Mouse (Mus musculus) adrenal gland, postnatal 4 days (tissue): ENCODE measurements at regions not wholly inside any gene's neighbourhood (a gene's known extent, or its start where the extent isn't known, plus 50 kb on each side); places are given as distances from the start of the nearest gene placed in this dataset.

Experiments
- DNase-seq, 2 experiments: peaks; one replicate each; pipeline ENCODE4 v3.0.0; 2021 to 2022; ENCODE audit warnings: low spot score in 2 of 2, mixed read lengths in 2 of 2

DNA sequence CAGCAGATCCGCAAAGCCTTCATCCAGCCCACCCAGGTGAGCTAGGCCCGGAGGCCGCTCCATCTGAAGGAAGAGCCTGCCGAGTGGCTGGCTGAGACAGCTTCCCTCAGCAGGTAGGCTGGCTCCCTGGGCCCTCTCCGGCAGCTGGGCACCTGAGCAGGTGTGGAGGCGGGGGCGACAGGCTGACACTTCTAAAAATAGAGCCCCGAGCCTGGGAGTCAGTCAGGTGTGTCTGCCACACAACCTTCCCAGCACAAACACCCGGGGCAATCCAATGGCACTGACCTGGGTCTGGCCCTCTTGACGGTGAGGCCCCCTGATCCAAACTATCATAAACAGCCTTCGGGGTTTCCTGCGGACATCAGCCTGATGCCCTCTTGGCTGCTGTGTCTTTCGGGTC is 58.5 kb downstream of the Zfp36l2 start:
- DNase-seq, result no peak

DNA sequence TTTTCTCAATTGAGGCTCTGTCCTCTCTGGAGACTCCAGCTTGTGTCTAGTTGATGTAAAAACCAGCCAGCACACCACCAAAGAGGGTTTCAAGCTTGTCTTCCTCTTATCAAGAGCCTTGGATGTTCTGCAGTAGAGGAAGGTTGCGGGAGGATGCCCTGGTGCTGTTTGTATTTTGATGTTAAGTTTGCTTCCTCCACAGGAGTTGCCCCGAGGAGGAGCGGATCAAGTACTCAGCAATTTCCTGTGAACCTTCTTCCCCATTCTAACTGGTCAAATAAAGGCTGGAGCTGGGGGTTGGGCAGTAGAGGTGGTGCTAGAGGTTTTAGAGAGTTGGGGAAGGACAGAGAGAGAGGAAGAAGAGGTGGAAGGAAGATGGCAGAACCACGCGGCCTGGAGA is 59.5 kb downstream of the Zfp36l2 start:
- DNase-seq, result no peak

GRCm38 (mm10) chr17:84126168-84126567 is 61.6 kb downstream of the Zfp36l2 start:
- DNase-seq, result no peak

DNA sequence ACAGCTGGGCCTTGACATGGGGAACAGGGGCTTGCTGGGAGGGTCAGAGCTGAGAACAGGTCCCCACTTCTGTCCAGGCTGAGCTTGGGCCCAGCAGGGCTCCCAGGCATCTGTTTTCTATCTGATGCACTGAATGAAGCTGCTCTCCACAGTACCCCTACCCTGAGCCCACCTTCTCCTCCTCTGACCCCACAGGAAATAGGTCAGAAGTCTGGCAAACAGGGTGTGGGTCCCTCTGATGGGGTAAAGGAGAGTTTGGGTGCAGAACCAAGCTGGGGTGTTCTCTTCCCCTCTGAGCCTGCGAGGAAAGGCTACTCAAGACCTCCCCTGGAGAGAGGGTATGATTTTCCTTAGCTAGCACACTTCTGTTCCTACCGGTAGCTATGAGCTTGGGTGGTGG is 64.6 kb downstream of the Zfp36l2 start:
- DNase-seq, result no peak

- DNase-seq, result no peak
Observed at GRCm38 (mm10) chr17:84122486-84123131, 65.1 kb downstream of the Zfp36l2 start.

DNA sequence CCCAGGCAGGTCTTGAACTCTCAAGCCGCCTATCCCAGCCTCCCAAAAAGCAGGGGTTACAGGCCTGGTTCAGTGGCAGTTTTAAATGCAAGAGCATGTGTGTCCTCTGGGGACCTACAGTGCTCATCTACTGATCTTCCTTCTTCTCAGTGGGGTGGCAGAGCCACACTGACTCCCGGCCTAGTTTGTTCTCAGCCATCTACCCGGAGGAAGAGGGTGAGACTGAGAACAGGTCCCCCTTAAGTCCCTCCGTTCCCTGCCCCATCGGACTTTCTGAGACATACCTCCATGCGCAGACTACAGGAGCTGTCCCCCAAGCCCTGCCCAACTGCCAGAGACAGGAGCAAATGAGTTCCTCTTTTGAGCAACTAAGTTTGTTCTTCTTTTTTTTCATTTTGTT is 66.5 kb downstream of the Zfp36l2 start:
- DNase-seq, result no peak

DNA sequence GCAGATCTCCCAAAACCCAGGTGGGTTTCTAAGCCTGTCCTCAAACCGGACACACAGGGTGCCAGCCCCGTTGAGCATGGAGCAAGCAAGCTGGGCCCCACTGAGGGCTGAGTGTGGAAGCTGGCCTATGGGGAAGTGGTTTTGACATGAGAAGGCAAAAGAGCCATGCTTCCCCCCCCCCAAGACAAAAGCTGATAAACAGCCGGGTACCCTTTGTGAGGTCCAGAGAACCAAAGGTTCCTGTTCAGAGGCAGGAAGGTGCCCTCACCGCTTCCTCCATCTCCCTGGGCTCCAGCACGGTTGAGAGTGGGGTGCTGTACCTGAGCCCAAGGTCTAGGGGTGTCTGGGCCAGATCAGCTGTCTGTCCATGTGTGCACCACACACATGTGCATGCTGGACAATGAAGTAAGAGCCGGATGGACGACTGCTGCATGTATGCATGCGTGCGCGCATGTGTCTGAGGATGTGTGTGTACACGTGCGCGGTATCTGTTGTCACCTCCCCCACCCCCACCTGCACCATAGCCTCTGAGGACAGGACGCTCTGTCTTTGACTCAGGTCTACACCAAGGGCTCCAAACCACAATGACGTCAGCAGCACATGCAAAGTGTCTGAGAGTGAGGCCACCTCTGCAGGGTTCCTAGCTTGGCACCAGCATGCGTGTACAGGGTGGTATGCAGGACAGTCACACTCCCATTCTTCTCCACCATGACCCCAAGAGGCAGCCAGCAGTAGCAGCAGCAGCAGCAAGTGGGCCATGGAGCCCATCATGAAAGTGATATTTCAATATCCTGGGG is 68.3 kb downstream of the Zfp36l2 start:
- DNase-seq, result no peak

- DNase-seq, result no peak
Observed at GRCm38 (mm10) chr17:84118781-84119180, 69.0 kb downstream of the Zfp36l2 start.

DNA sequence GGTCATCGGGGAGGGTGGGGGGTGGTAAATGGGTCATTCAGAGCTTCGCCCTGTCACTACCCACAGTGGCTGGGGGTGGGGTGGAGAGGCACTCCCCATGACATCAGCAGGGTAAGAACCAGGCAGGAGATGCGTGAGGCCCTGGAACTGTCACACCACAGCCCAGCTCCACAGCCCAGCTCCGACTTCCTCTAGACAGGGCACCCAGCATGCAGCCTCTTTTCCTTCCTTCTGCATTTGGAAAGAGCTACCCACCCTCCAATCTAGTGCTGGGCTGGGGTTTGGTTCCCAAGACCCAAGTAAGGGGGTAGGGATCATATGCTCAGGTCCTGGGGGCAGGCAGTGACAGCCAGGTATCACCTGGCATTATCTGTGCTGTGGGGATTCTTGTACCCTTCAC is 69.5 kb downstream of the Zfp36l2 start:
- no peak for DNase-seq

DNA sequence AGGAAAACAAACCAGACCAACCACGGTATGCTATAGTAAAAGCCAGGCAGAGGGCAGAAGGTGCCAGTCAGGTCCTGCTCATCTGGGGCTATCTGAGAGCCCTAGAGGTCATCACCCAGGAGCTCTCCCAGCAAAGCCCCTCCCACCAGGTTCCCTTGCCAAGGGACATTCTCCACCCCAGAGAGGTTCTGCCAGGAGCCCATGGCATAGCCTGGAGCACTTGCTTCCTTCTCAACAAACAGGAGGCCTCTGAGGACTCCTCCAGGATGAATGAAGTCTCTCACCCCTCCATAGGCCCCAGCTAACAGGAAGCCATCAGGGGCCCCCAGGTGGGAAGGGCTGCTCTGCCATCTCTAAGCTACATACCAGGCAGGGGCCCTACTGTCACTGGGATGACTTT is 70.0 kb downstream of the Zfp36l2 start:
- no peak for DNase-seq

GRCm38 (mm10) chr17:84116340-84117279 is 71.1 kb downstream of the Zfp36l2 start:
- no peak for DNase-seq

- no peak for DNase-seq
Observed at GRCm38 (mm10) chr17:84115957-84116339, 71.8 kb downstream of the Zfp36l2 start.

GRCm38 (mm10) chr17:84115133-84115532 is 72.6 kb downstream of the Zfp36l2 start:
- no peak for DNase-seq

DNA sequence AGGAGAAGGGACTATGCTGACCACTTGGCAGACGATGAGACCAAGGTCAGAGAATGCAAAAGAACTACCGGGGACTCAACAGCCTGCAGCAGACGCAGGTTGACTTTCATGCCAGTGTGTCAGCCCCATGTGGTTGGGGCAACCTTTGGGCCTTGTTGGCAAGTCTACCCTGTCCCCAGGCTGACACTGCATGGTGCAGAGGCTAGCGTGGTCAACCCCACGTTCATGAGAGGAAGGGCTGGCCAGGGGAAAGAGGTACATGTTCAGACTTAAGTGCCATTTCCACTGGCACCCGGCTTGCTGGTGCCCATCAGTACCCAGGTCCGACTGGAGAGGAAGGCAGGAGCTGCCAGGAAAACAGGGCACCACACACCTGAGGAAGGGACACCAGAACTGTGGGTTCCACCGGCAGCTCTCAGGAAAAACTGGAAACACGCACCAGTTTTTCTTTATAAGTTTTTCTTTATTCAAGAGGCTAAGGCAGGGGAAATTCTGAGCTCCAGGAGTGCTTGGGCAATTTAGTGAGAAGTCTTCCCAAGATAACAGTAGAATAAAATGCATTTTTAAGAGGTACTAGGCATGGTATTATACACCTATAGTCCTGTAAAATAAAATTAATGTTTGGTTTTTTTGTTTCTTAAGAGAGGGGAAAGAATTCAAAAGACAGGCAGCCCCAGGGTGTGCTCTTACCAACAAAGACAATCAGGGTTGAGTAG is 73.3 kb downstream of the Zfp36l2 start:
- no peak for DNase-seq

GRCm38 (mm10) chr17:84113608-84114278 is 74.0 kb downstream of the Zfp36l2 start:
- DNase-seq, result peak; percentile 85 to 88

DNA sequence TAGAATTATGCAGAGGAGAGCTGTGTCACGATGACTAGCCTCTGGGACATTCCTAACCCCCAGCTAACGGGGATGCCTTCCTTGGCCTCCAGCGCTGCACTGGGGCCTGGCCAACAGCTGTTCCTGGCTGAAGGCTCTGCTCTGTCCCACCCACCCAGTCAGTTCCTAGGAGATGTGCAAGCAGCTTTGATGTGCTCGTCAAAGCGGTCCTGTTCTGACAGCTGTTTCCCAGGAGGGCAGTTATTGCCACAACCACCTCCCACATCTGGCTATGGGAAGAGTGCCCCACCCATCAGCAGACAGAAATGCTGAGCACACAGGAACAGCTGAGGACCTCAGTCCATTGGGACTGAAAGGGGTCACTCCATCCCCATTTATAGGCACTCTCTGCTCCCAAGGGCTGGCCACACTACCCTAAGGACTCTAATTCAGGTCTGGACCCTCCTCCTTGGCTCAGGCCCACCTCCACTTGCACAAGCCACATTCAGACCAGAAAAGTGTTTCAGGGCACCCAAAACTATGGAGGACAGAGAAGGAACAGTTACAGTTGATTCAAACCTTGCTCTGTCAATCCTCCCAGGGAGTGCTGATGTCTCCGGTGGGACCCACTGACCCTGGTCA is 75.2 kb downstream of the Zfp36l2 start:
- DNase-seq, result no peak

- no peak for DNase-seq
Observed at GRCm38 (mm10) chr17:84111787-84112370, 75.9 kb downstream of the Zfp36l2 start.

GRCm38 (mm10) chr17:84110945-84111344 is 76.8 kb downstream of the Zfp36l2 start:
- no peak for DNase-seq

DNA sequence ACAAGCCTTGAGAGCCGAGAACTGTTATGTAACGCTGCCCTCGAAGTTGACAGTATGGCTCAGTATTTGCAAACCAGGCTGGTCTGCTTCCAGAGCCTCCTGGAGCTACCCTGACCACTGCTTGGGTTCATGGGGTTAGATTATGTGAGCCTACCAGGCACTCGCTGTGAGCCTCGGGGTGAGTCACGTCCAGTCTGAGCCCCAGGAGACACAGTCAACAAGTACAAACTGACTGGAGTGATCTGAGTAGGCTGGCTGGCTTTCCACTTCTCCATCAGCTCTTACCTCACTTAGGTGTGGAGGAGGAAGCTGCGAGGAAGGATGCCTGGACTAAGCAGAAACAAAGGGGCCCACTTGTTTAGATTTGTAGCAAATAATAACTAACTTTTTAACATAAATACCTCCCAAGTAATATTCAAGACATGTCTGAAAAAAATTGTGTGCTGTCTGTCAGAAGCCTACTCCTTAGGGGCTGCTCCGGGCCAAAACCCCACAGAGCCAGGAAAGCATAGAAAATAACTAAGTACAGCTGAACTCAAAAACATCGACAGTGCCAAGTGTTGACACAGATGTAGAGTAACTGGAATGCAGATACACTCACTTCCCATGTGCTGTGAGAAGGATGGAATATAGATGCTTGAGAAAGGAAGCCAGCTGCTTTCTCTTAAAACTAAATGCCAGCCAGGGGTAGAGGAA is 77.6 kb downstream of the Zfp36l2 start:
- no peak for DNase-seq
